Mouse (Mus musculus) liver, embryonic 14.5 days (tissue): Measurements from ENCODE around the gene Myt1.

Experiments used
- CTCF ChIP-seq: IDR thresholded peaks from 2 replicates; pipeline ENCODE4 v1.5.1; 2016; ENCODE audit warnings: antibody characterized with exemption, low read depth, control low read depth
- EP300 ChIP-seq: IDR thresholded peaks from 2 replicates; pipeline ENCODE4 v1.6.1; 2016; ENCODE audit warnings: antibody characterized with exemption, low read depth

DNA sequence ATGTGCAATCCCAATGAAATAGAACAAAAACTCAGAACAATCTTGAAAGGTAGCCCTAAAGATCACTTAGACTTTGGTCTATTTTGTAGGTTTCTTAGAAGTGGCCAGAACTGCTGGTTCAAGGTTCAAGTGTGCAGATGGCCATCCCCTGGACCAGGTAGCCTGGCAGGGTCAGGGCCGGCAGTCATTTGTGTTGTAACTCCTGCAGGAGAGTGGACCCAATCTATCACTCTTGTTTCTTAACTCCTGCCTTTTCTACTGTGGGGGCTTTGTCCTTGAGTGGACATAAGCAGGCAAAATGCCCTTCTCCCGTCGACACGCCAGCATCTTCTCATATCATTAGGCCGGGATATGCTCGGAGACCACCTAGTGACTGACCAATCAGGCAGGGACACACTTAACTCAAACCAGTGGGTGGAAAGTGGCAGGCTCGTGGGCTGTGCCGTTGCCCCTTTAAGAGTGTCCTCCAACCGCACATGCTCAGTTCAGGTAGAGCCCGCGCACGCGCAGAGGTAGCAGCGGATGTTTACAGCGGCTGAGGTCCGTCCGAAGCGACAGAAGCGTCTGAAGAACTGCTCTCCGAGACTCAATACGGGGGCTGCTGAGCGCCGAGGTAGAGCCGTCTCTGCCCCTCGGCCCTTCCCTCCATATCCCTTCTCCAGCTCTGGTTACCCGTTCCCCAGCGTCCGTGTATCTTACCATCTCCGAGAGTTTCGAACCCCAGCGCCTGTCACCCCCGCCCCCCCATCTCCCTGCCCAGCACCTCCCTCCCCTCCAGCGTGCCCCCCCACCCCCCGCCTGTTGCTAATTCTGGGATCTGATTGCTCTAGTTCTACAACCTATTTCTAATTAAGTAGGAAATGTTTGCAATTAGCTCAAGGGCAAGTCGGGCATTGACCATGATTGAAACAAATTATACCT lies 74.5 kb downstream of the Myt1 start, which contains the start of gene Pcmtd2:
- no peak for TF ChIP-seq CTCF
- no peak for TF ChIP-seq EP300
